Mouse (Mus musculus) stomach, postnatal 0 days (tissue): ENCODE measurements at regions not wholly inside any gene's neighbourhood (a gene's known extent, or its start where the extent isn't known, plus 50 kb on each side); places are given as distances from the start of the nearest gene placed in this dataset.

Experiments used
- ATAC-seq: fragments of 200-750 bp; cut with Nextera tagmentation; 2 replicates; pipeline ENCODE4 v1.8.0; 2017; ENCODE audit not compliant: low FRiP score, low TSS enrichment
- DNase-seq: peaks from one replicate; pipeline ENCODE4 v3.0.0-alpha.2; 2016; ENCODE audit warnings: low spot score
- H3K27ac ChIP-seq: fragments of 300-500 bp; sonication (generic); replicated peaks from 2 replicates; pipeline ENCODE4 v1.5.1; 2014; ENCODE audit warnings: mild to moderate bottlenecking, control low read depth
- H3K27me3 ChIP-seq: fragments of 300-500 bp; sonication (generic); 2 replicates; pipeline ENCODE4 v1.6.1; 2014; ENCODE audit warnings: low read length; ENCODE audit not compliant: control insufficient read depth, insufficient read depth
- H3K36me3 ChIP-seq: fragments of 300-500 bp; sonication (generic); 2 replicates; pipeline ENCODE4 v1.6.1; 2014; ENCODE audit warnings: low read length, mixed read lengths; ENCODE audit not compliant: control insufficient read depth, insufficient read depth
- H3K4me1 ChIP-seq: fragments of 300-500 bp; sonication (generic); replicated peaks from 2 replicates; pipeline ENCODE4 v1.6.1; 2014; ENCODE audit warnings: antibody characterized with exemption; ENCODE audit not compliant: control insufficient read depth, insufficient read depth
- H3K4me2 ChIP-seq: fragments of 300-500 bp; sonication (generic); replicated peaks from 2 replicates; pipeline ENCODE4 v1.6.1; 2014; ENCODE audit warnings: low read depth, mild to moderate bottlenecking, control low read depth, moderate library complexity
- H3K4me3 ChIP-seq: fragments of 300-500 bp; sonication (generic); 2 replicates; pipeline ENCODE4 v1.5.1; 2014; ENCODE audit warnings: low read depth, low read length, control low read depth
- H3K9ac ChIP-seq: fragments of 300-500 bp; sonication (generic); 2 replicates; pipeline ENCODE4 v1.6.1; 2014; ENCODE audit warnings: mild to moderate bottlenecking, low read length, control low read depth, mixed read lengths
- H3K9me3 ChIP-seq: fragments of 300-500 bp; sonication (generic); 2 replicates; pipeline ENCODE4 v1.6.1; 2016; ENCODE audit warnings: low read length; ENCODE audit not compliant: control insufficient read depth
- CTCF ChIP-seq: IDR thresholded peaks from 2 replicates; pipeline ENCODE4 v1.5.1; 2016; ENCODE audit warnings: antibody characterized with exemption, low read depth, mild to moderate bottlenecking, moderate library complexity
- EP300 ChIP-seq: optimal IDR thresholded peaks from 2 replicates; pipeline ENCODE3; 2016; ENCODE audit warnings: antibody characterized with exemption
- WGBS: fragments of 180-500 bp; shearing (Covaris S2); extraction: QIAGEN DNeasy Blood & Tissue Kit; methylation state at CpG from one replicate; pipeline ENCODE4 v1.1.7; 2014; 5-methylcytosine and 5-hydroxymethylcytosine counted together

- no peak for DNase-seq
- Histone ChIP-seq H3K36me3 (no peaks in the 10 kb centered on the region), H3K27ac (no peak overlapping the region), H3K4me1 (no peaks in the 10 kb centered on the region), H3K9me3 (no peaks in the 10 kb centered on the region), H3K4me3 (no peak overlapping the region), H3K4me2 (no peak overlapping the region), H3K27me3 (no peaks in the 10 kb centered on the region), H3K9ac (no peak overlapping the region)
- no peak for ATAC-seq
- TF ChIP-seq EP300: no peak
- TF ChIP-seq CTCF: no peak
- WGBS: 5% methylated on average over 1 of the region's 1 CpGs
These were observed 132.9 kb downstream of the Atxn7l3b start for GRCm38 (mm10) chr10:112795938-112796337.

- no peak overlapping the region for H3K4me2 ChIP-seq
- DNase-seq (no peak), ATAC-seq (no peak)
- H3K36me3 ChIP-seq: no peaks in the 10 kb centered on the region
- H3K4me3 ChIP-seq: no peak overlapping the region
- H3K4me1 ChIP-seq: no peaks in the 10 kb centered on the region
- H3K9ac ChIP-seq: no peak overlapping the region
- no peak overlapping the region for H3K27ac ChIP-seq
- 89% methylated on average over 1 of the region's 1 CpGs for WGBS
- H3K27me3 ChIP-seq: no peaks in the 10 kb centered on the region
- H3K9me3 ChIP-seq: no peaks in the 10 kb centered on the region
- TF ChIP-seq EP300 (no peak), CTCF (no peak)
These were observed 133.3 kb downstream of the Atxn7l3b start for GRCm38 (mm10) chr10:112795473-112795872.

GRCm38 (mm10) chr10:112788236-112788635 is 140.6 kb downstream of the Atxn7l3b start:
- no peak overlapping the region for H3K4me3 ChIP-seq
- H3K36me3 ChIP-seq: no peaks in the 10 kb centered on the region
- ATAC-seq (no peak), DNase-seq (no peak)
- no peaks in the 10 kb centered on the region for H3K9me3 ChIP-seq
- WGBS: 70% methylated on average over 3 of the region's 3 CpGs
- H3K4me1 ChIP-seq: no peaks in the 10 kb centered on the region
- TF ChIP-seq EP300: no peak
- TF ChIP-seq CTCF: no peak
- no peak overlapping the region for H3K9ac ChIP-seq
- no peaks in the 10 kb centered on the region for H3K27me3 ChIP-seq
- no peak overlapping the region for H3K4me2 ChIP-seq
- H3K27ac ChIP-seq: no peak overlapping the region

- H3K9me3 ChIP-seq: no peaks in the 10 kb centered on the region
- H3K27ac ChIP-seq: no peak overlapping the region
- TF ChIP-seq EP300: no peak
- TF ChIP-seq CTCF: no peak
- no peak overlapping the region for H3K9ac ChIP-seq
- no peaks in the 10 kb centered on the region for H3K27me3 ChIP-seq
- no peak overlapping the region for H3K4me3 ChIP-seq
- no peaks in the 10 kb centered on the region for H3K36me3 ChIP-seq
- DNase-seq (no peak), ATAC-seq (no peak)
- 80% methylated on average over 10 of the region's 10 CpGs for WGBS
- no peaks in the 10 kb centered on the region for H3K4me1 ChIP-seq
- H3K4me2 ChIP-seq: no peak overlapping the region
These were observed 154.5 kb downstream of the Atxn7l3b start for GRCm38 (mm10) chr10:112774262-112774661.

GRCm38 (mm10) chr10:112746683-112747082 is 182.1 kb downstream of the Atxn7l3b start:
- no peaks in the 10 kb centered on the region for H3K4me1 ChIP-seq
- no peak overlapping the region for H3K27ac ChIP-seq

GRCm38 (mm10) chr10:112743527-112743926 is 185.3 kb downstream of the Atxn7l3b start:
- H3K9ac ChIP-seq: no peak overlapping the region
- WGBS: 80% methylated on average over 2 of the region's 2 CpGs
- H3K4me2 ChIP-seq: no peak overlapping the region
- H3K4me1 ChIP-seq: no peaks in the 10 kb centered on the region
- no peaks in the 10 kb centered on the region for H3K36me3 ChIP-seq
- H3K9me3 ChIP-seq: no peaks in the 10 kb centered on the region
- no peak overlapping the region for H3K4me3 ChIP-seq
- ATAC-seq: no peak
- no peak for DNase-seq
- H3K27me3 ChIP-seq: no peaks in the 10 kb centered on the region
- H3K27ac ChIP-seq: no peak overlapping the region
- TF ChIP-seq CTCF: no peak
- no peak for TF ChIP-seq EP300

More at GRCm38 (mm10) chr10:112746683-112747082, 182.1 kb downstream of the Atxn7l3b start:
- ATAC-seq (no peak), DNase-seq (no peak)
- no peak overlapping the region for H3K4me3 ChIP-seq
- H3K9ac ChIP-seq: no peak overlapping the region
- H3K27me3 ChIP-seq: no peaks in the 10 kb centered on the region
- TF ChIP-seq EP300 (no peak), CTCF (peak; percentile 44)
- no peaks in the 10 kb centered on the region for H3K9me3 ChIP-seq
- H3K4me2 ChIP-seq: no peak overlapping the region
- no peaks in the 10 kb centered on the region for H3K36me3 ChIP-seq
- 31% methylated on average over 1 of the region's 1 CpGs for WGBS
